Mouse (Mus musculus) liver, embryonic 15.5 days (tissue): Measurements from ENCODE around the gene Unc13b. TPM values are rescaled to one million over a fixed set of nuclear protein-coding genes. Genes with fewer than 3 reads are reported as not detected.

ENCODE experiments used
- ATAC-seq: fragments of 200-750 bp; cut with Nextera tagmentation; 2 replicates; pipeline ENCODE4 v1.8.0; 2017; ENCODE audit warnings: moderate number of reproducible peaks, mild to moderate bottlenecking, moderate library complexity; ENCODE audit not compliant: insufficient read depth
- H3K27ac ChIP-seq: fragments of 300-500 bp; sonication (generic); replicated peaks from 2 replicates; pipeline ENCODE4 v1.5.1; 2015; ENCODE audit warnings: mild to moderate bottlenecking, inconsistent platforms
- H3K27me3 ChIP-seq: fragments of 300-500 bp; sonication (generic); 2 replicates; pipeline ENCODE4 v1.6.1; 2015; ENCODE audit warnings: mild to moderate bottlenecking, inconsistent platforms
- H3K36me3 ChIP-seq: fragments of 300-500 bp; sonication (generic); replicated peaks from 2 replicates; pipeline ENCODE4 v1.6.1; 2015; ENCODE audit warnings: moderate library complexity, mild to moderate bottlenecking, inconsistent platforms
- H3K4me1 ChIP-seq: fragments of 300-500 bp; sonication (generic); replicated peaks from 2 replicates; pipeline ENCODE4 v1.6.1; 2015; ENCODE audit warnings: inconsistent platforms
- H3K4me2 ChIP-seq: fragments of 300-500 bp; sonication (generic); 2 replicates; pipeline ENCODE4 v1.6.1; 2015; ENCODE audit warnings: moderate library complexity, mild to moderate bottlenecking, inconsistent platforms
- H3K4me3 ChIP-seq: fragments of 300-500 bp; sonication (generic); replicated peaks from 2 replicates; pipeline ENCODE4 v1.5.1; 2015; ENCODE audit warnings: mild to moderate bottlenecking, inconsistent platforms
- H3K9ac ChIP-seq: fragments of 300-500 bp; sonication (generic); 2 replicates; pipeline ENCODE4 v1.6.1; 2015; ENCODE audit warnings: moderate library complexity, mild to moderate bottlenecking, inconsistent platforms
- H3K9me3 ChIP-seq: fragments of 300-500 bp; sonication (generic); replicated peaks from 2 replicates; pipeline ENCODE4 v1.6.1; 2016; ENCODE audit warnings: inconsistent platforms
- WGBS: fragments of 180-500 bp; shearing (Covaris S2); methylation state at CpG from one replicate; pipeline ENCODE4 v1.1.7; 2015; ENCODE audit warnings: mixed read lengths; ENCODE audit not compliant: insufficient replicate concordance; 5-methylcytosine and 5-hydroxymethylcytosine counted together
- polyA plus RNA-seq: library from polyadenylated mRNA; unstranded; fragments of >200 nt; fragmentation: Nextera tagmentation; extraction: Ambion mirVana; gene quantifications from 2 replicates; pipeline ENCODE4 v1.2.1, GENCODE M21; 2015

Gene Unc13b
- 0.40 and 0.45 TPM in 2 replicates for polyA plus RNA-seq

DNA sequence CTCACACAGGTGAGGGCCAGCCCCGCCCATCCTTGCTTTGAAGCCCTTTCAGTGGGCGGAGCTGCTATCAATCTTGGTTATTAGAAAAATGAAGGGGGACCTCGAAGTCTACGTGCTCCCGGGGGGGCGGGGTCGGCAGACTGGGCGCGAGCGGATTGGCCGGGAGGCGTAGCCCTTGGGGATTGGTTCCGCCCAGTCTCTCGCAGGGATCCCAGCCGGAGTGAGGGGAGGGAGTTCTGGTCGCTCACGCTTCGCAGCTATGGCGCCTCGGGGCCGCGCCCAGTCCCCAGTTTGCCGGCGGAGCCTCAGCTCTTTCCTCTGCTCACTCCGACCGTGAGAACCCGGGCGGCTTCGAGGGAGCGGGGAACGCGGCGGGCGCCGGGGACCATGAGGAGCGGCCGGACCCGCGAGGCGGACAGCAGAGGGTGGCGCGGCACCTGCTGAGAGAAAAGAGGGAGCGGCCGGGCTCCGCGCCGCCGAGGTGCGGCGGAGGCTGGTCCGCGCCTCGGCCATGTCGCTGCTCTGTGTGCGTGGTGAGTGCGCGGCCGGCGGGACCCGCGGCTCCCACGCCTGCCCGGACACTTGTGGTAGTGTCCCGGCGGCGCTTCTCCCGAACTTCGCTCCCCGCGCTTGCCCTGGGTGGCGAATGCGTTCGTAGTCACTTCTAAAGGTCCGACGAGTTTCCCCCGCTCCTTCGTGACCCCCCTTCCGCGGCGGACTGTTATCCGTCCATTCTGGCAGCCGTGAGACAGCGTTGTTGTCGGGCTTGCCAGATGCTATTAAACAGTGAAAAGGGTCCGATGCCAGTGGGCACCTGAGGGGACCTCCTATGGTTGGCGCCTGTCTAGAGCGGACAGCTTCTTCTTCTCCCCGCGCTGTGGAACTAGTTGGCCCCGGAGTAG, at the start of gene Unc13b:
Gene Unc13b (plus strand): TSS at position 201 of the 902 bp plus-strand sequence.
- H3K27ac ChIP-seq = no peak within 1 kb of the TSS
- peak within 1 kb of the TSS; percentile 51; the same call in 1 of the 2 replicates for H3K9ac ChIP-seq
- peaks cover 54% of the 10 kb centered on the region for H3K27me3 ChIP-seq
- peaks cover 13% of the 10 kb centered on the region for H3K4me1 ChIP-seq
- H3K36me3 ChIP-seq = no peaks in the 10 kb centered on the region
- peak within 1 kb of the TSS; percentile 98 for H3K4me2 ChIP-seq
- under 1% methylated on average over 90 of the region's 90 CpGs for WGBS
- H3K9me3 ChIP-seq = no peaks in the 10 kb centered on the region
- peak within 1 kb of the TSS; percentile 65 for H3K4me3 ChIP-seq
- peak; percentile 94 for ATAC-seq

DNA sequence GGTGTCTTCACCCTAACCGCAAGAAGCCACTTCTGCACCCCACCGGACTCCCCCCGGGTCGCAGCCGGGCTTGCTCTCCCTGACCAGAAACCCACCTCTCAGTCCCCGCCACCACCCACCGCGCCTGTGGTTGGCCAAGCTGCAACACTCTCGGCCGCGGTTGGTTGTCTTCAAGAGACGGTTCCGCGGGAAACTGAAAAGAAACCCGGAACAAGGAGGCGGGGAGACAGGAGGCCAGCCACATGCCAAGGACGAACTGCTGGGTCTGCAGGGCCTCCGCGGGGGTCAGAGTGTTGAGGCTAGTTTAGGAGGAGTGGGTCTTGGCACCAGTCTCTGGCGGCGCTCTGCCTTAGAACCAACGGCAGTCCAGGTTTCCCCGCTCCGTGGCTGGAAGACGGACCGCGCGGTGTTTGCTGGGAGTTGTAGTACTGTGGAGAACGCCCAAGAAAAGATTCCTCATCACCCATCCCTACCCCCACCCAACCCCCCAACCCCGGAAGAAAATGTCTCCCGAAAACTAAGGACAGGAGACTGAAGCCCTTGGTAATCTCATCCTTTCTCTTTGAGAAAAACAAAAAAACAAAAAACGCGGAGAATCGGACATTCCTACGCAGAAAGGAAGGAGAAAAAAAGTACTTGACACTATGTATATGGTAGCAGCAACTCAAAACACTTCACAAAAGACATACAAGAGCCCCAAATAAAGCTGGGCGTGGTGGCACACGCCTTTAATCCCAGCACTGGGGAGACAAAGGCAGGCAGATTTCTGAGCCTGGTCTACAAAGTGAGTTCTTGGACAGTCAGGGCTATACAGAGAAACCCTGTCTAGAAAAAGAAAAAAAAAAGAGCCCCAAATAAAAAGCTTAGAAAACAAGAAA, 48.4 kb upstream of the Unc13b start, which contains the start of gene Fancg:
Gene Fancg (minus strand): TSS at position 346 of the 878 bp plus-strand sequence.
- WGBS = 1% methylated on average over 37 of the region's 37 CpGs
- peaks cover 19% of the 10 kb centered on the region; the same call in 1 of the 2 replicates for H3K36me3 ChIP-seq
- peak within 1 kb of the TSS; percentile 80 for H3K4me3 ChIP-seq
- H3K27ac ChIP-seq = peak within 1 kb of the TSS; percentile 73
- H3K4me1 ChIP-seq = peaks cover 18% of the 10 kb centered on the region
- peak; percentile 84 for ATAC-seq
- no peaks in the 10 kb centered on the region for H3K9me3 ChIP-seq
- no peaks in the 10 kb centered on the region for H3K27me3 ChIP-seq
- peak within 1 kb of the TSS; percentile 88 for H3K9ac ChIP-seq
- H3K4me2 ChIP-seq = peak within 1 kb of the TSS; percentile 90

DNA sequence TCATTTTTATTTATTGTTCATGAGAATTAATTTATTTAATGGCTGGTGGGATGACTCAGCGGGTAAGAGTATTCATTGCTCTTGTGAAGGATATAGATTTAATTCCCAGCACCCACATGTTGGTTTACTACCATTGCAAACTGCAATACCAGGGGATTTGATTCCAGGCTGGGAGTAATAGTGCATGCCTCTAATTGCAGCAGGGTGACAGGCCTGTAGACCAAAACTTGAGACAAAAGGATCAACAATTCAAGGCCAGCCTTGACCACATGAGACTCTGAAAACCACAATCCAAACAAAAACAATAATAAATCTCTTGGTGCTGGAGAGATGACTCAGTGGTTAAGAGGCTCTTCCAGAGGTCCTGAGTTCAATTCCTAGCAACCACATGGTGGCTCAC, 46.7 kb upstream of the Unc13b start:
- no peaks in the 10 kb centered on the region for H3K27me3 ChIP-seq
- no peak overlapping the region for H3K27ac ChIP-seq
- WGBS = 87% methylated on average over 1 of the region's 1 CpGs
- peaks cover 18% of the 10 kb centered on the region for H3K4me1 ChIP-seq
- peaks cover 9% of the 10 kb centered on the region; the same call in 1 of the 2 replicates for H3K36me3 ChIP-seq
- H3K9ac ChIP-seq = no peak overlapping the region
- H3K9me3 ChIP-seq = no peaks in the 10 kb centered on the region
- no peak overlapping the region for H3K4me2 ChIP-seq
- H3K4me3 ChIP-seq = no peak overlapping the region
- ATAC-seq = no peak

DNA sequence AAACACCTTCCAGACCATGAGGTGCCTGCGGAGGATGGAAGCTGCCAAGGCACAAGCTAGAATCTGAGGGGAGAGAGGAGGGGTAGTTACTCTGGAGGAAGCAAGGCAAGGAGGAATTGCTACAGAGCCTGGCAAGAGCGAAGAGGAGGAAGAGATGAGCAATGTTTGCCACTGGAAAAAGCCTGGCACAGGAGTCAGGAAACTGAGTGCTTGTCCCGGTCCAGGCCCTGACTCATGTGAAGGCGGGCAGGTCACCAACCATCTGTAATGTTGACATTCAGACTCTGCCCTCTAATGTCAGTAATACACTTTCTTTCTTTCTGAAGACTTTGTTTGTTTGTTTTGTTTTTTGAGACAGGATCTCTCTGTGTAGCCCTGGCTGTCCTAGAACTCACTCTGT, 40.6 kb upstream of the Unc13b start:
- H3K4me3 ChIP-seq = no peak overlapping the region
- no peak overlapping the region for H3K4me2 ChIP-seq
- no peaks in the 10 kb centered on the region for H3K9me3 ChIP-seq
- H3K4me1 ChIP-seq = peaks cover 11% of the 10 kb centered on the region
- no peak for ATAC-seq
- H3K36me3 ChIP-seq = peaks cover 64% of the 10 kb centered on the region
- no peak overlapping the region for H3K9ac ChIP-seq
- WGBS = 87% methylated on average over 4 of the region's 4 CpGs
- H3K27ac ChIP-seq = no peak overlapping the region
- H3K27me3 ChIP-seq = no peaks in the 10 kb centered on the region

DNA sequence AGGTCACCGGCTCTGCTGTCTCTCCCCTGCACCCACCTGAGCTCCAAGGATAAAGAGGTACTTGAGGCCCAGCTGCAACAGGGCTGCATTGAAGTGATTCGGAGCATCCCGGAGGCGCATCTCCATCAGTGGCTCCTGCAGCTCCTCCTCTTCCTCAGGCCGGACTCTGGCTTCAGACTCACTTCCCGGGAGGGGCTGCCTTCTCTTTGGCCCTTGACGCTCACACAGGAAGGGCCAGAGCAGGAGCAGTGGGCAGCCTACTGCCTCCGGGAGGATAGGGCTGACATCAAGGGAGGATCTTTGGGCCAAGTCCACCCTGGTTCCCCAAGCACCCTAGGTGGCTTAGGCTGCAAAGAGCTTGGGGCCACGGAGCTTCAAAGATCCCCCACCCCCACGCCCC, 39.6 kb upstream of the Unc13b start:
- ATAC-seq = no peak
- Histone ChIP-seq H3K4me1 (peaks cover 17% of the 10 kb centered on the region), H3K27me3 (no peaks in the 10 kb centered on the region), H3K4me2 (no peak overlapping the region), H3K9ac (no peak overlapping the region), H3K9me3 (no peaks in the 10 kb centered on the region), H3K36me3 (peaks cover 70% of the 10 kb centered on the region), H3K4me3 (no peak overlapping the region), H3K27ac (no peak overlapping the region)
- WGBS = 80% methylated on average over 10 of the region's 10 CpGs

DNA sequence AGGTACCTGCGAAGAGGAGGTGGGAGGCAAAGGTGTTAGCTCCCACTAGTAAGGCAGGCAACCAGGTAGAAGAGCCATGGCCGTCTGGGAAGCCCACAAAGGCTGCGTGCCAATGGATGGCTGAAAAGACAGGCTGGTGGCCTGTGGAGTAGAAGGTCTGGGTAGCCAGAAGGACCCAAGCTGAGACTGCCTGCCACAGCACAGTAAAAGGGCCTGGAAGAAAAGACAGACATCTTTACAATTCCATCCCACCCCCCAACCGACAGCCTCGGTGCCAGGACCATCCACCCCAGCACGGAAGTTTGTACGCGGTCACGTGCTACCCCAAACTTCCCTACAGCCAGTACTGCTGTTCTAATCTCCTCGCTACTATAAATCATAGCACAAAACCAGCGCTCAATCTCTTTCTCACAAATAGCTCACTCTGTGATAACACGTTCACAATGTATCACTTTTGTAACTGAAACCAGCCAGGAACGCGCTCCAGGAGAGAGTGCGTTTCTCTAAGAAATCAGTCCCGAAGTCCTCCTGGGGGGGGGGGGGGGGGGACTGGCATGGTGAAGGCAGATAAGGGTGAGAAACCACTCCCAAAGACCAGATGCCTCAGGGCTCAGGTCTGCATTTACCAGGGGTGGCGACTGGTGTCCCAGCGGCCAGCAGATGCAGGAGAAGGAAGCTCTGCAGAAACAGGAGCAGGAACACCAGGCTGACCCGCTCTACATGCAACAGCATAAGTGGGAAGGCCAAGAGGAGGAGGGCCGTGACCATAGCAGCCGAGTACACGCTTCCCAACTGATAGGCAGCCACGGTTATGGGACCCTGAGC, 38.9 kb upstream of the Unc13b start:
- Histone ChIP-seq H3K4me2 (no peak overlapping the region), H3K9me3 (no peaks in the 10 kb centered on the region), H3K36me3 (peaks cover 70% of the 10 kb centered on the region), H3K27ac (no peak overlapping the region), H3K4me1 (peaks cover 24% of the 10 kb centered on the region), H3K9ac (no peak overlapping the region), H3K27me3 (no peaks in the 10 kb centered on the region), H3K4me3 (no peak overlapping the region)
- ATAC-seq = no peak; the same call in 1 of the 2 replicates
- 56% methylated on average over 23 of the region's 23 CpGs for WGBS

DNA sequence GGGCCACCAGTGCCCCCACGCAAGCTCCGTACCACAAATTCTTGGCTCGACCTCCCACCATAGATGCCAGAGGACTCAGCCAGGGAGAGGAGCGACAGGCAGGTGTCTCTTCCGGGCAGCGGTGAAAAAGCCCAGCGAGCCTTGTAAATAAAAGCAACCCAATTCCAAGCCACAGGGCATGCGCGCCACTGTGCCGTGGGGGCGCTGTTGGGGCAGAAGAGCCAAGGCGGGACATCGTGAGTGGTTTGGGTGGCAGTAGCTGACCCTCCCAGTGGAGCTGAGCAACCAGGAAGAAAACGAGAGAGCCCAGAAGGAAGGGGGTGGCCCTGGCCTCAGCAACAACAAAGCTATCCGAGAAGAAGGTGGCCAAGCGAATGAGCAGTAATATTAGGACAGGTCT, 37.9 kb upstream of the Unc13b start:
- peaks cover 71% of the 10 kb centered on the region for H3K36me3 ChIP-seq
- no peaks in the 10 kb centered on the region for H3K27me3 ChIP-seq
- no peak overlapping the region for H3K4me3 ChIP-seq
- 87% methylated on average over 16 of the region's 16 CpGs for WGBS
- no peaks in the 10 kb centered on the region for H3K9me3 ChIP-seq
- no peak overlapping the region for H3K4me2 ChIP-seq
- no peak overlapping the region for H3K9ac ChIP-seq
- H3K27ac ChIP-seq = no peak overlapping the region
- no peak for ATAC-seq
- H3K4me1 ChIP-seq = peaks cover 30% of the 10 kb centered on the region

DNA sequence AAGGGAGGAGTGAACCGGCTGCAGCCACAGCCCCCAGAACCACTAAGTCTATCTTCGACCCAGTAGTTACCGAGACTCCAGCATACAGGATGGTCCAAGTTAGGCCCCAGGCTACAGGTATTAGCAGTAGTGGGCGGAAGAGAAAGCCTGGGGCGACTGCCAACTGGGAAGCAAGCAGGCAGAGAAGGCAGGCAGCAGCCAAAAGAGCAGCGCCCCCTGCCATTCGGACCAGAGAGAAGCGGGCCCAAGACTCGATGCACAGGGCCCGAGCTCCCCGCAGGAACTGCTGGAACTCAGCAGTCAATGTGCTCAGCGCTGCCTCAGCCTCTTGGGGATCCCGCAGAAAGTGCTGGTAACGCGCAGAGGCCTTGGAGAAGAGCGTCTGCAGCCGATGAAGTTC, 37.4 kb upstream of the Unc13b start:
- Histone ChIP-seq H3K36me3 (peaks cover 74% of the 10 kb centered on the region), H3K4me1 (peaks cover 30% of the 10 kb centered on the region), H3K4me3 (no peak overlapping the region), H3K4me2 (no peak overlapping the region), H3K27me3 (no peaks in the 10 kb centered on the region), H3K27ac (no peak overlapping the region), H3K9me3 (no peaks in the 10 kb centered on the region), H3K9ac (no peak overlapping the region)
- WGBS = 80% methylated on average over 17 of the region's 17 CpGs
- no peak for ATAC-seq

DNA sequence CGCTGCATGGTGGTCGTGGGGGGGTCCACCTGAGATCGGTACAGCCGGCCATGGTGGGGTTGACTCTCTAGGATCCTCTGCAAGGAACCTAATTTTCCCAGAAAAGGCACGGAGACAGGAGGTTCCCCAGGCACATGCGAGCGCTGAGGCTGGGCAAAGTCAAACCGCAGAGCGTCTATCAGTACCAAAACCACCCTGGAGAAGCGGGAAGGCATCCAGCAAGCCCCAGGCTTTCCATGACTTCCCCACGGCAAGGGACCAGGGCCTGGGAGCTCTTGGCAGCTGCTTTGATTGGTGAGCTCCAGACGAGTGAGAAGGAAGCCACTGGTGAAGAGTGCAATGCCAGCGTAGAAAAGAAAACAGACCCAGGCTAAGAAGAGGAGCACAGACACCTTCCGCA, 34.1 kb upstream of the Unc13b start:
- H3K4me2 ChIP-seq = peak overlapping the region; percentile 87
- no peaks in the 10 kb centered on the region for H3K27me3 ChIP-seq
- no peaks in the 10 kb centered on the region for H3K9me3 ChIP-seq
- H3K4me3 ChIP-seq = peak overlapping the region; percentile 78
- peak overlapping the region; percentile 95 for H3K27ac ChIP-seq
- no peak for ATAC-seq
- 78% methylated on average over 14 of the region's 14 CpGs for WGBS
- peaks cover 37% of the 10 kb centered on the region for H3K4me1 ChIP-seq
- peaks cover 78% of the 10 kb centered on the region for H3K36me3 ChIP-seq
- H3K9ac ChIP-seq = peak overlapping the region; percentile 82

DNA sequence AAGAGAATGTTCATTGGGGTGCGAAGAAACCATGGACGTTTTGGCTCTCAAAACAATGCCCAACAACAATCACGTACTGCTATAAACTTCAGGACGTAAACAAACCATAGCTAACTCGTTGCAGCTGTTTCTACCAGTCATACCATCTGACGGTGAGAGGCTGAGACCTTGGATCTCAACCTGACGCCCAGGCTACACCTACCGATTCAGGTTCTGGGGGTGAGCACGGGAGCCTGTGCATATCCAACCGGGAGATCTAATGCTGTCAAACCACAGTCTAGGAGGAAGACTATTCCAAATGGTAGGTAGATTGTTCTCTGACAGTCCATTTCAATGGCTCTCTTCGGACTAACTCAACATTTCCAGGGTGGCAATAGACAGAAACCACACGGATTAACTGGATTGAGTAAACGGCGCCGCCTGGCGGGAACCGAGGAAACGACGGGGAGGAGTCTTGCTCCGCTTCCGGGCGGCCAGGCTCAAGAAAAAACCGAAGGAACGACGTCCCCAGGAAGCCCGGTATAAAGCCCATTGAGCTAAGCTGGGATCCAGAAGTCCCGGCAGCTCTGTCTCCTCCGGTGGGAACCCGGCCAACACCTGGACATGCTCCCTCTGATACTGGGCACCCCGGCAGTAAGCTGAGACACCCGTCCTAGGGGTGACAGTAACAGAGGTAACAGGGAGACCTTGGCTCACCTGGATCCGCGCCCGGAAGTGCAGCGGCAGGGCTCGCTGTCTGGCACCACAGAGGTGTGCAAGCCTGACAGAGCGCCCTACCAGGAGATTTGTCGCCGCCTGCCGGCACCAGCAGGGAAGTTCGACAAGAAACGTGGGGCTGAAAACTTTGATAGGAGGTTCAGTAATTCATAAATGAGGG, 33.4 kb upstream of the Unc13b start, which contains the start of gene Pigo:
Gene Pigo (minus strand): TSS at position 736 of the 877 bp plus-strand sequence.
- Histone ChIP-seq H3K27ac (peak within 1 kb of the TSS; percentile 95), H3K27me3 (no peaks in the 10 kb centered on the region), H3K9ac (peak within 1 kb of the TSS; percentile 82), H3K4me3 (peak within 1 kb of the TSS; percentile 78), H3K36me3 (peaks cover 76% of the 10 kb centered on the region), H3K9me3 (no peaks in the 10 kb centered on the region), H3K4me1 (peaks cover 37% of the 10 kb centered on the region), H3K4me2 (peak within 1 kb of the TSS; percentile 87)
- WGBS = 6% methylated on average over 42 of the region's 42 CpGs
- peak; percentile 93 for ATAC-seq
